Mouse (Mus musculus) brain, adult 2 months (tissue): Measurements from ENCODE around the gene Hpse.
A peak's percentile ranks its signal among the peaks of the same experiment; 100 is the strongest.

Source experiments
- DNase-seq: peaks from one replicate; pipeline ENCODE4 v3.0.0; 2011; ENCODE audit warnings: low read depth, low spot score

Hpse gene

GRCm38 (mm10) chr5:100642316-100642715 is 77.2 kb downstream of the Hpse start:
- DNase-seq = no peak

DNA sequence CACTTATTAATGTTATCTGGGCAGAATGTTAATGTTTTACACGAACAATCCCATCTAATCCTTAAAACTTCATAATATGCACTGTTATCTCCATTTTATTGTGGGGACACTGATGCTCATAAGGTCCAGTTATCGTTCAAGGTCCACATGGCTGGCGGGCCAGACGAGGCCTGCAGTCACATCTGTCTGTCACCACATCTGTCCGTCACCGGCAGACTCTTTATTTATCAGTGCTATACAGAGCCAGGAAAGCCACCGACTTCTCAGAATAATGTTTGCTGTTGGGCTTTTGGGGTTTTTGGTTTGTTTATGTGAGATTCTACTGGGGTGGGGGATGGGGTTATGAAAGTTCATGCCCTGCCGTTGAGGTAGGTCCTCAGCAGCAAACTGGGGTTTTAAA is 81.0 kb downstream of the Hpse start:
- no peak for DNase-seq

DNA sequence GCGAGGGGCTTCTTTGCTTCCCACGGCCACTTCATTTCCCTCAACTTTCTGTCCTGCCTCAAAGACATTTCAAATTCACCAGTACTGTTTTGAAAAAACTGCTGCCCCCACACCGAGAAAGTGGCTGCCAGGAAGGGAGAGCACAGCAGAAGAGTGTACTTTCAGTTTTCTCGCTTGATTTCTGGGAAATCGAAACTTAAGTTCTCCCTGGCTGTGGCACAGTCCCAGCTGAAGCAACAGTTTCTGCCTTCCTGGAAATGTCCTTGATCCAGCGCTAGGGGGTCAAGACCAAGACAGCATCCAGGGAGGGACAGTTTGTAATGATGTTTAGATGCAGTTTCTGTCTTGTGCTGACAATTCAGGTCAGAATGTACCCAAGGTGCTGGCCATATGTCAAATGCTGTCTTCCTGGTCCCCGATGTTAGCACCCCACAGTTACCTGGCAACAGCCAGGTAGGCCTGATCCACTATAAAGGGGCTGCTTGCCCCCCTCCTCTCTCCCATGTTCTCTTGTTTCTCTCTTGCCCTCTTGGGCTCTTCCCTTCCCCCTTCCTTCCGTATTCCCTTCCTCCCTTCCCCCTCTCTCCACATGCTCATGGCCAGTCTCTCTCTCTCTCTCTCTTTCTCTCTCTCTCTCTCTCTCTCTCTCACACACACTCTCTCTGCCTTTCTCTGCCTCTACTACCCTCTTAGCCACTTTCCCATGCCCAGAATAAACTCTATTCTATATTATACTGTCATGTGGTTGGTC is 82.5 kb downstream of the Hpse start:
- DNase-seq = peak; percentile 44

GRCm38 (mm10) chr5:100635908-100636307 is 83.6 kb downstream of the Hpse start:
- DNase-seq = no peak

- no peak for DNase-seq
Observed at GRCm38 (mm10) chr5:100634885-100635478, 84.5 kb downstream of the Hpse start.

- DNase-seq = no peak
Observed at GRCm38 (mm10) chr5:100632540-100633129, 86.9 kb downstream of the Hpse start.
